Mouse (Mus musculus) liver, embryonic 14.5 days (tissue): ENCODE results near the gene Spag16. TPM values are rescaled to one million over a fixed set of nuclear protein-coding genes. Genes with fewer than 3 reads are reported as not detected.

Source experiments
- ATAC-seq: fragments of 200-750 bp; cut with Nextera tagmentation; 2 replicates; pipeline ENCODE4 v1.8.0; 2017; ENCODE audit warnings: moderate number of reproducible peaks, mild to moderate bottlenecking, moderate library complexity; ENCODE audit not compliant: insufficient read depth
- DNase-seq, 3 experiments: peaks; one replicate each; pipeline ENCODE4 v3.0.0-alpha.2; 2012 to 2013; ENCODE audit warnings: low read depth in 3 of 3, low spot score in 3 of 3
- H3K27ac ChIP-seq: fragments of 300-500 bp; sonication (generic); 2 replicates; pipeline ENCODE4 v1.5.1; 2014; ENCODE audit warnings: moderate library complexity, mild to moderate bottlenecking, control low read depth, inconsistent platforms
- H3K27me3 ChIP-seq: fragments of 300-500 bp; sonication (generic); 2 replicates; pipeline ENCODE4 v1.6.1; 2014; ENCODE audit warnings: mild to moderate bottlenecking, low read length, moderate library complexity; ENCODE audit not compliant: control insufficient read depth, insufficient read depth
- H3K36me3 ChIP-seq: fragments of 300-500 bp; sonication (generic); replicated peaks from 2 replicates; pipeline ENCODE4 v1.6.1; 2014; ENCODE audit warnings: low read depth; ENCODE audit not compliant: control insufficient read depth, insufficient read depth
- H3K4me1 ChIP-seq, 2 experiments: fragments of 200-500 bp in 1 of 2; fragments of 300-500 bp in 1 of 2; sonication (generic) in 1 of 2; replicated peaks; 2 replicates each; pipeline ENCODE4 v1.6.1; 2012 to 2014; ENCODE audit warnings: antibody characterized with exemption in 1 of 2, inconsistent platforms in 1 of 2, low read length in 1 of 2; ENCODE audit not compliant: control insufficient read depth in 2 of 2, insufficient read depth in 2 of 2
- H3K4me2 ChIP-seq: fragments of 300-500 bp; sonication (generic); 2 replicates; pipeline ENCODE4 v1.6.1; 2014; ENCODE audit warnings: low read depth, mild to moderate bottlenecking, control low read depth, moderate library complexity
- H3K4me3 ChIP-seq, 2 experiments: fragments of 200-500 bp in 1 of 2; fragments of 300-500 bp in 1 of 2; sonication (generic) in 1 of 2; 2 replicates each; pipeline ENCODE4 v1.5.1; 2012 to 2014; ENCODE audit warnings: low read depth in 2 of 2, low read length in 2 of 2, mild to moderate bottlenecking in 2 of 2, control low read depth in 1 of 2, inconsistent platforms in 1 of 2, moderate library complexity in 1 of 2; ENCODE audit not compliant: insufficient read depth in 1 of 2
- H3K9ac ChIP-seq: fragments of 300-500 bp; sonication (generic); replicated peaks from 2 replicates; pipeline ENCODE4 v1.6.1; 2014; ENCODE audit warnings: mild to moderate bottlenecking, control low read depth, moderate library complexity
- H3K9me3 ChIP-seq: fragments of 300-500 bp; sonication (generic); 2 replicates; pipeline ENCODE4 v1.6.1; 2016; ENCODE audit warnings: low read length, mixed read lengths; ENCODE audit not compliant: control insufficient read depth
- CTCF ChIP-seq: IDR thresholded peaks from 2 replicates; pipeline ENCODE4 v1.5.1; 2016; ENCODE audit warnings: antibody characterized with exemption, low read depth, control low read depth
- EP300 ChIP-seq: IDR thresholded peaks from 2 replicates; pipeline ENCODE4 v1.6.1; 2016; ENCODE audit warnings: antibody characterized with exemption, low read depth
- WGBS: fragments of 180-500 bp; shearing (Covaris S2); extraction: QIAGEN DNeasy Blood & Tissue Kit; methylation state at CpG from one replicate; pipeline ENCODE4 v1.1.7; 2014; ENCODE audit not compliant: insufficient replicate concordance; 5-methylcytosine and 5-hydroxymethylcytosine counted together
- polyA plus RNA-seq, 2 experiments: library from polyadenylated mRNA; depleted of rRNA in 1 of 2; stranded (reverse) in 1 of 2; unstranded in 1 of 2; fragments of >200 nt; fragmentation: Nextera tagmentation in 1 of 2; extraction: Ambion mirVana in 1 of 2; gene quantifications; 2 replicates each; pipeline versions ENCODE4 v1.2.1 to v1.2.3; 2012 to 2014

The Spag16 gene
- polyA plus RNA-seq, 2 experiments, result not detected

GRCm38 (mm10) chr1:70165343-70166158 lies 338.8 kb downstream of the Spag16 start:
- TF ChIP-seq EP300 (no peak), CTCF (no peak)
- 52% methylated on average over 3 of the region's 3 CpGs for WGBS
- no peak for ATAC-seq
- H3K4me3 ChIP-seq, result no peak overlapping the region
- no peaks in the 10 kb centered on the region for H3K27me3 ChIP-seq
- H3K27ac ChIP-seq, result no peak overlapping the region
- H3K36me3 ChIP-seq, result no peaks in the 10 kb centered on the region
- no peak overlapping the region for H3K4me2 ChIP-seq
- H3K9me3 ChIP-seq, result no peaks in the 10 kb centered on the region
- H3K4me1 ChIP-seq, result no peaks in the 10 kb centered on the region
- DNase-seq, result no peak
- H3K9ac ChIP-seq, result no peak overlapping the region

GRCm38 (mm10) chr1:70180123-70180741 lies 353.5 kb downstream of the Spag16 start:
- no peaks in the 10 kb centered on the region for H3K36me3 ChIP-seq
- H3K27ac ChIP-seq, result no peak overlapping the region
- H3K27me3 ChIP-seq, result no peaks in the 10 kb centered on the region
- H3K9me3 ChIP-seq, result no peaks in the 10 kb centered on the region
- no peak overlapping the region for H3K4me2 ChIP-seq
- no peak overlapping the region for H3K9ac ChIP-seq
- 17% methylated on average over 4 of the region's 4 CpGs for WGBS
- peaks cover 0 to 3% of the 10 kb centered on the region in 2 experiments; a peak in 1 of 4 replicates for H3K4me1 ChIP-seq
- ATAC-seq (peak; percentile 43; the same call in 1 of the 2 replicates), DNase-seq (no peak)
- TF ChIP-seq EP300, result no peak
- TF ChIP-seq CTCF, result no peak
- H3K4me3 ChIP-seq, result no peak overlapping the region

GRCm38 (mm10) chr1:70264815-70265214 lies 438.0 kb downstream of the Spag16 start:
- ATAC-seq (no peak), DNase-seq (no peak)
- H3K27ac ChIP-seq, result no peak overlapping the region
- no peak overlapping the region for H3K9ac ChIP-seq
- H3K4me2 ChIP-seq, result no peak overlapping the region
- no peaks in the 10 kb centered on the region for H3K9me3 ChIP-seq
- H3K36me3 ChIP-seq, result no peaks in the 10 kb centered on the region
- TF ChIP-seq CTCF (no peak), EP300 (no peak)
- H3K4me3 ChIP-seq, result no peak overlapping the region
- H3K27me3 ChIP-seq, result no peaks in the 10 kb centered on the region
- WGBS, result 64% methylated on average over 9 of the region's 9 CpGs
- H3K4me1 ChIP-seq, result no peaks in the 10 kb centered on the region

GRCm38 (mm10) chr1:70265920-70266505 lies 439.2 kb downstream of the Spag16 start:
- ATAC-seq, result no peak
- TF ChIP-seq CTCF (no peak), EP300 (no peak)
- Histone ChIP-seq H3K27me3 (no peaks in the 10 kb centered on the region), H3K9ac (no peak overlapping the region), H3K27ac (no peak overlapping the region), H3K9me3 (no peaks in the 10 kb centered on the region), H3K4me2 (no peak overlapping the region), H3K4me1 (no peaks in the 10 kb centered on the region), H3K36me3 (no peaks in the 10 kb centered on the region), H3K4me3 (no peak overlapping the region)
- DNase-seq, result no peak
- WGBS, result 66% methylated on average over 5 of the region's 5 CpGs

DNA sequence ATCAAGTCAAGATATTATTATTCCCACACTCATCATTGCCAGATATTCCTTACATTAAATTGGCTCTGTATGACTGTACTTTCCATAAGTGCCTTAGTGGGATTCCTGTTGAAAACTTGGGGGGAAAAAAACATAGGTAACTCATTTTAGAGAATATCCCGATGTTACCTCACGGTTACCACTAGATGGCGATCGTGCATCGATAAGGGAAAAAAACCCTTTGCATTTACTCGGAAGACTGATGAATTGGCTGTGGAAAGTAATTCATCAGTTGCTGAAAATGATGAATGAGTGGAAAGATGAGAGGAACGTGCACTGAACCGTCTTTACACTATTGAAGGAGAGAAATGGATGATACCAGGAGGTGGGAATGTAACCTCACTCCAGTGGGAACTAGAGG lies 443.4 kb downstream of the Spag16 start:
- Histone ChIP-seq H3K27ac (no peak overlapping the region), H3K4me2 (no peak overlapping the region), H3K36me3 (no peaks in the 10 kb centered on the region), H3K27me3 (no peaks in the 10 kb centered on the region), H3K4me3 (no peak overlapping the region), H3K4me1 (no peaks in the 10 kb centered on the region), H3K9ac (no peak overlapping the region), H3K9me3 (no peaks in the 10 kb centered on the region)
- 9% methylated on average over 8 of the region's 8 CpGs for WGBS
- DNase-seq (peak in 1 of 3 experiments; percentile 3), ATAC-seq (no peak)
- TF ChIP-seq CTCF (peak; percentile 46; the same call in 1 of the 2 replicates), EP300 (no peak)
